Mouse (Mus musculus): ENCODE measurements around the gene Rabif. TPM values are rescaled to one million over a fixed set of nuclear protein-coding genes. Genes with fewer than 3 reads are reported as not detected.

Gene Rabif
- polyA plus RNA-seq, 1 experiment from 2014 or later: 43.7 TPM

Other genes starting within 250 kb of the Rabif start
- gene Myog, start 204.7 kb upstream of the Rabif start, polyA plus RNA-seq (2014; fragmentation: Nextera tagmentation; extraction: Ambion mirVana): 15.2 and 19.8 TPM in 2 replicates
- gene Ppfia4, start 161.7 kb upstream of the Rabif start, polyA plus RNA-seq (2014; fragmentation: Nextera tagmentation; extraction: Ambion mirVana): 1.9 and 2.2 TPM in 2 replicates
- 128 and 133 TPM in 2 replicates for gene Tmem183a, start 132.7 kb upstream of the Rabif start, polyA plus RNA-seq (2014; fragmentation: Nextera tagmentation; extraction: Ambion mirVana)
- gene 4933406M09Rik, start 108.7 kb upstream of the Rabif start, polyA plus RNA-seq (2014; fragmentation: Nextera tagmentation; extraction: Ambion mirVana): not detected in 2 replicates
- gene Cyb5r1, start 89.1 kb upstream of the Rabif start, polyA plus RNA-seq (2014; fragmentation: Nextera tagmentation; extraction: Ambion mirVana): 25.0 and 32.2 TPM in 2 replicates
- gene Adipor1, start 79.3 kb upstream of the Rabif start, polyA plus RNA-seq (2014; fragmentation: Nextera tagmentation; extraction: Ambion mirVana): 82.9 and 86.7 TPM in 2 replicates
- gene Klhl12, start 39.1 kb upstream of the Rabif start, polyA plus RNA-seq (2014; fragmentation: Nextera tagmentation; extraction: Ambion mirVana): 33.8 and 35.3 TPM in 2 replicates
- gene Mgat4e, start 55.0 kb downstream of the Rabif start, polyA plus RNA-seq (2014; fragmentation: Nextera tagmentation; extraction: Ambion mirVana): not detected in 2 replicates
- 83.6 and 84.0 TPM in 2 replicates for gene Kdm5b, start 65.5 kb downstream of the Rabif start, polyA plus RNA-seq (2014; fragmentation: Nextera tagmentation; extraction: Ambion mirVana)
- gene Syt2, start 152.0 kb downstream of the Rabif start, polyA plus RNA-seq (2014; fragmentation: Nextera tagmentation; extraction: Ambion mirVana): 0.80 and 3.2 TPM in 2 replicates